Mouse (Mus musculus) liver, adult (tissue): Measurements from ENCODE around the gene Caskin2.
A peak's percentile ranks its signal among the peaks of the same experiment; 100 is the strongest.

ENCODE experiments used
- GATA4 ChIP-seq: IDR thresholded peaks from 2 replicates; pipeline ENCODE4 v1.6.1; 2014; ENCODE audit warnings: mild to moderate bottlenecking, low read length; ENCODE audit not compliant: insufficient replicate concordance

Gene Caskin2

GRCm38 (mm10) chr11:115796898-115797297 is 16.5 kb downstream of the Caskin2 start:
- TF ChIP-seq GATA4 = no peak

GRCm38 (mm10) chr11:115792353-115792752 is 21.1 kb downstream of the Caskin2 start:
- no peak for TF ChIP-seq GATA4

- TF ChIP-seq GATA4 = no peak
These were observed 21.5 kb downstream of the Caskin2 start for GRCm38 (mm10) chr11:115791919-115792318.

DNA sequence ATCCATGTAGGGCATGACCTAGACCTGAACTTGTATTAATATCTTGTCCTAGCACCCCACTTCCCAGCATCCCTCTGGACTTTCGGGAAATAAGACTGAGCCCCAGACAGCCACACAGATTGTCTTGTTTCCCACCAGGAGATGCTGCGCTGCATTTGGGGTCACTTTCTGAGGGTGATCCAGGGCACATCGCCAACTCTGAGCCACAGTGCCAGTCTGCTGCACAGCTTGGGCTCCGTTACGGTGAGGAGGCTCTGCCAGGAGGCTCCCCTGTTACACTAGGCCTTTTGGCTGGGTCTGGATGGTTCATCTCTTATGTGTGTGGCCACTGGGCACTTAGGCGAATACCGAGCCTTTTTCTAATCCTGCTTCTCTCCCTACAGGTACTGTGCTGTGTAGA is 23.7 kb downstream of the Caskin2 start:
- no peak for TF ChIP-seq GATA4

- TF ChIP-seq GATA4 = no peak
These were observed 27.0 kb downstream of the Caskin2 start for GRCm38 (mm10) chr11:115786473-115786872.

DNA sequence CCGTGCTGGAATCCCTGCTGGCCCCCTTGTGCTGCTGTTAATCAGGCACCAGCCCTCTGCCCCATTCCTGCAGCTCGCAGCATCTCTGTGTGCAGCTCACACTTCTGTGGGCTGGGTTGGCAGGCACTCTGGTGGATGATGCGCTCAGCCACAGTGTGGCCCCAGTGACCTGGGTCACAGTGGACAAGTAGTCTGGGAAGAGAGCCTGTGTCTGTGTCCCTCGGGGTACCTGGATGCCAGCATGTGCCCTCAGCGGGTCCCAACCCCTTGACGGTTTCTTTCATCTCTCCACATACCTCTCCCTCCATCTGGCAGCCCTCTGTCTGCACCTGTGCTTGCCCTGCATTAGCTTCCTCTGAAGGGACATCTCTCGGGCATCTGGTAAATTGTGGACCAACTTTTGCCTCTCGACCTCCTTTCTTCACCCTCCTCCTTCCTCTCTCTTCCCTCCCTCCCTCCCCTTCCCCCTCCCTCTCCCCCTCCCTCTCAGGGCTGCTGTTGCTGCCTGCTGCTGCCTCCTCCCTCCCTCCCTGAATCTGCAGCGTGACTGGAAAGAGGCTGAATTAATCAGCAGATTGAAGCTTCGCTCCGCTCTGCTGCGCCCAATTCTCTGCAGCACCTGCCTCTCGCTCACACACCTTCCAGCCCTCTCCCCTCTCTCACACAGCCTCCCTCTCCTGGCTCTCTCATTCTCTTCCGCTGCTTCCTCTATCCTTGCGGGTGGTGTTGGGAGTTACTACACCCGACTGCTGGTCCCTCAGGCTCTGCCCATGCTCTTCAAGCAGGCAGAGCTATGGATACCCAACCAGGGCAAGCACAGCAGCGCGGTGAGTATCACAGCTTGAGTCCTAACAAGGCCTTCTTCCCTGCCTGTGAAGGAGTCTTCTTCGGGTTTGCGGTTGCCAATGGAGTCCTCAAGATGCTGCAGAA is 33.0 kb downstream of the Caskin2 start:
- no peak for TF ChIP-seq GATA4

DNA sequence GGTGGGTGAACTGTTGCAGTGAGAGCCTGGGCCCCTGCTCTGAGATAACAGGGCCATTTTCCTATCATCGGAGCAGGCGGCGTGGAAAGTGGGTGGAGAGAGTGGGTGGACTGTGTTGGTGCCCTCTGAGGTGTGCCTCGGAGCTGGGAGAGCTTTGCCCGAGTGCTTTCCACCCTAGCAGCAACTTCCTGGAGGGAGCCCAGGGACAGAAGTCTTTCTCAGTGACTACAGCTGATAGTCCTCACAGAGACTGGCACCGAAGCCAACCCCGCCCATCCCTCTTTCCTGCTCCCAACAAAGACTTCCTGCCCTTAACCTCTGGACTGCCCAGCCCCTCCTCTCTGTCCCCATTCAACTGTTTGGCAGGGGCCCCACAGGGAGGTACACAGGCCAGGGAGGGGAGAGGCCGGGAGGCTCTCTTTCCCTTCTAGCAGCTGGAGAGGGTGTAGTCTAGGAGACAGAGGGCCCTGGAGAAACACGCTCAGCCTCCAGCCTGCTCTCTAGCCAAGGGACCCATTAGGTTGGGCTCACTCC is 34.3 kb downstream of the Caskin2 start:
- peak; percentile 87; the same call in 1 of the 2 replicates for TF ChIP-seq GATA4

DNA sequence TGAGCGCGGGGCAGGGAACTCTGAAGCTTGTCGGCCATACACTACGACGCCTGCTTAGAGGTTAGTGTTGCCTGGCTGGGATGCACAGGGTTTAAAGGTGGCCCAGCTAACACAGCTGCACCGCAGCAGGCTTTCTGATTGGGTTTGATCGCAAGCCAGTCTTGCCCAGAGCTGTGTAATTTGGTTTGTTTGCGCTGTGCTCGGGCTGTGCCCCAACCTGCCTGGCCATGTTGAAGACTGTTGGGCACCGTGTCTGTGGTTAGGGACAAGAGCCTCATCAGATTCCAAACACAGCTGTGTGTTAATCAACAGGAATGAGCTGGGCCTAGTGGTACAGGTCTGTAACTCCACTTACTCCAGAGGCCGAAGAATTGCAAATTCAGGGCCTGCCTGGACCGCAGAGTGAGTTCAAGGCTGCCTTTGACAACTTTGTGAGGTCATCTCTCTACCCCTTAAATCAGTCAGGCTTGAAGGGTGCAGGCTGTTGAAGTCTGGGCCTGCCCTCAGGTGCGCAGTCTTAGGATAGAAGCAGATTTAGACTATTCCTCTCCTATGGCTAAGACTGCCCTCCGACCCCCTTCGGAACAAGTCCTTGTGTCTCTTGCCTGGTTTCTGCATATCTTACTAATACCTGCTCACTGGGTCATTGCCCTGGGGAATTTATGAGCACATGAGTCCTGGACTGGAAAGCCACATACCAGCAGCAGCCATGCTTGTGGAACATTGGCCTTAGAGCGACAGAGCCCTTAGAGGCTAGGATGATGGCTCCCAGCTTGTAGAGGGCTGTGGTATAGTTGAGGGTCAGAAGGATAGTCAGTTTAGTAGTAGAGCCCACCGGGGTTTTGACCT is 35.7 kb downstream of the Caskin2 start:
- TF ChIP-seq GATA4 = no peak

DNA sequence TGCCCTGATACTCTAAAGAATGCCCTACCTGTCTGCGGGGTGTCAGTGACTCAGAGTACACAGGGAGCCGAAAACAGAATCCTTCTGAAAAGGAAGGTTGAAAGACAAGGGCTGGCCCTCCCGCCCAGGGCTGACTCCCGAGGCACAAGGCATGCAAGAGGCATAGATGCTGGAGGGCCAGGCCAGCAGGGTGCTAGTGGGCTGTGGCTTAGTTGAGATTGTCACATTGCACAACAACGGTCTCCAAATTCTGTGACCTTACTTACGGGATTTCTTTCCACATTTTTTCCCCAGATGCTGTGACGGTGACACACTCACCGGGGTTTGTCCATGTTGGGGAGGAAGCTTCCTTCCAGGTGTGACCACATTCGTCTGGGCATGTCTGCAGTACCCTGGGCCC is 36.5 kb downstream of the Caskin2 start:
- no peak for TF ChIP-seq GATA4

DNA sequence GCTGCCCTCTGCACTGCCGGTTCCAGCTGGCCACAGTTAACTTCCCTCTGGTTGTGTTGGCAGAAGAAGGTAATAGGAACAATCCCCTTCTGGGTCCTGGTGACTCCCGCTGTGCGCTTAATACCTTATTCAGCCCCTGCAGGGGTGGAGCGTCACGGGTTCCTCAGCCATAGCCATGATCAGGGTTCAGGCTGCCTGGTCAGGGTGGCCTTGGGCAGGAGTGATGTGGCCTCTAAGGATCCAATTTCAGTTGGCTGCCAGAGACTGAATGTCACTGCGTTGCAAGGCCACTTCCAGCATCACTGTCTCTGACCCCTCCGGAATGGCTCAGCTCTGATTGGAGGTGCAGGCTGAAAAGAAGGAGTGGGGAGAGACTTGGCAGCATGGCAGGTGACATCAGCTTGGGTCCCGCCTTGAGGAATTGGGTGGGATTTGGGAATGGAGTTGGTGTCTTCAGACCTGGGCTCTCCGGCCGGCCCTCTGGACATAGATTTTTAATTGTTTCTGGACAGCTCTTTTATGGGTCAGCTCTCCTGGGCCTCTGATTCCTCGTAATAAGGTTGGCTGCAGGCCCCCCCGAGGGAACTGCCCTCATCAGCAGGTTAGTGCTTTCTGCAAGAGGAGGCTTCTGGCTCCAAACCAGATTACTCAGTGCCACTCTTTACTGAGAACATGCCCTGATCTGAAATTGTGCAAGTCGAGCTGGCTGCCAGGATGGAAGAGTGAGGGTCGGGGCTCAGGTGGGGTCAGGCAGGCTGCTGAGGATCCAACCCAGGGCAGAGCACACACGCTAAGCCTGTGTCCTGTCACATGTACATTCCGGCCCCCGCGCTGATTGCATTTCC is 37.4 kb downstream of the Caskin2 start:
- TF ChIP-seq GATA4 = no peak

DNA sequence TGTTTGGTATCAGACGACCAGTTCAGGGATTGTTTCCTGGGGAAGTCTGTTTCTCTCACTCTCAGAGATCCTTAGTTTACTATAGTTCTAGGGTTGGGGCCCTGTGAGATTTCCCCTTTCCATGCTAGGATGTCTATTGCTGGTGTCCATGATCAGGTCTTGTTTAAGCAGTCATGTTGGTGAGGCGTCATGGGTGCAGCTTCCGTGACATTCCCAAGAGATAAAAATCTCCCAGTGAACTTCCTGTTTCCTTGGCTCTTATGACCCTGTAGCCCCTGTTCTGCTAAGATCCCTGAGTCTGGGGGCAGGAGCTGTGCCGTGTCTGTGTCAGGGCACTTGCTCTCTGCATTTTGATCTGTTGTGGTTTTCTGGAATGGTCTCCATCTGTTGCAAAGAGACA is 38.8 kb downstream of the Caskin2 start:
- TF ChIP-seq GATA4 = no peak

GRCm38 (mm10) chr11:115768896-115769295 is 44.5 kb downstream of the Caskin2 start:
- no peak for TF ChIP-seq GATA4

- TF ChIP-seq GATA4 = no peak
These were observed 46.5 kb downstream of the Caskin2 start for GRCm38 (mm10) chr11:115766981-115767380.

DNA sequence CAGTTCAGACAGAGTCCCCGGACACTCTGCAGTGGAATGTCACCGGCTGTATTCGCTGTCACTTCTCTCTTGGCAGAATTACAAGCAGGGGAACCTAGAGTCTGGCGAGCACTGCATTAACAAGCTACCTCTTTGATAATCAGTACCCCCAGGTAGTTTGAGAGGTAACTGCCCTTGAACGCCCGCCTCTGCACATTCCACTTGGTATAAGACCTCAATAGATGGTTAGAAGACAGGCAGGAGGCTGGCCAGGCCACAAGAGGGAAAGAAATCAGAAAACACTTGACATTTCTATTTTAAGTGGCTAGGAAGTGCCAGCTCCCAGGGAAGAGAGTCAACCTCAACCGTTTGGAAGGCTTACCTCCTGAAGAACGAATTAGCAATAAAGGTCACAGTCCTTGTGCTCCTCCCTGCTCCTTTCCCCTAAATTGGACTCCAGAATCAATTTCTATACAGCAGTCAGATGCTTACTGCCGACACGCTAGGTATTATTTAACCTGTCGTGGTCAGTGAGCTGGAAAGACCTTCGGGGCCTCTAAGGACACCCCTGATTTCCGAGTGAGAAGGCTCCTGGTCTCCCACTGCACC is 47.0 kb downstream of the Caskin2 start:
- TF ChIP-seq GATA4 = no peak
